Mouse (Mus musculus) layer of hippocampus, postnatal 10 days (tissue): ENCODE data around the gene Agxt. TPM values are rescaled to one million over a fixed set of nuclear protein-coding genes. Genes with fewer than 3 reads are reported as not detected.

Experiments used
- DNase-seq, 2 experiments: peaks; one replicate each; pipeline ENCODE4 v3.0.0; 2021; ENCODE audit warnings: low spot score in 2 of 2
- long read RNA-seq: library from polyadenylated mRNA; stranded (forward); transcript quantifications from one replicate; pipeline ENCODE4 v2.0.0, GENCODE M21; 2023
- total RNA-seq, 2 experiments: library from RNA; stranded (reverse); gene quantifications; 2 replicates each; pipeline ENCODE4 v1.2.3; 2021

The Agxt gene
- not detected for total RNA-seq
- long read RNA-seq: 0 reads

DNA sequence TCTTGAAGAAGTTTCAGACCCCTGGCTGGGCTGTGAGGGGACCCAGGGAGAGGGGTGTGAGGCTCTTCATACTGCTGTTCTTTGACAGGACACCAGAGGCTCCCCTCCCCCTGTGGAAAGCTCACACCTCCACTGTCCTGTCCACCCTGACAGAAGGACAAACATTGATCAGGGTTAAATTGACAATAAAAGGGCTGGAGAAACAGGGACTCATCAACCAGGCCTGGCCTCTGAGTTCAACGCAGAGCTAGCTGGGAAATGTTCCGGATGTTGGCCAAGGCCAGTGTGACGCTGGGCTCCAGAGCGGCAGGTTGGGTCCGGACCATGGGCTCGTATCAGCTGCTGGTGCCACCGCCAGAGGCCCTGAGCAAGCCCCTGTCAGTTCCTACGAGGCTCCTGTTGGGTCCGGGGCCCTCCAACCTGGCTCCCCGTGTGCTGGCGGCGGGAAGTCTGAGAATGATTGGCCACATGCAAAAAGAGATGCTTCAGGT lies at the start of gene Agxt:
TSS of gene Agxt (plus strand) at position 205 of the 491 bp plus-strand sequence.
- DNase-seq: no peak

DNA sequence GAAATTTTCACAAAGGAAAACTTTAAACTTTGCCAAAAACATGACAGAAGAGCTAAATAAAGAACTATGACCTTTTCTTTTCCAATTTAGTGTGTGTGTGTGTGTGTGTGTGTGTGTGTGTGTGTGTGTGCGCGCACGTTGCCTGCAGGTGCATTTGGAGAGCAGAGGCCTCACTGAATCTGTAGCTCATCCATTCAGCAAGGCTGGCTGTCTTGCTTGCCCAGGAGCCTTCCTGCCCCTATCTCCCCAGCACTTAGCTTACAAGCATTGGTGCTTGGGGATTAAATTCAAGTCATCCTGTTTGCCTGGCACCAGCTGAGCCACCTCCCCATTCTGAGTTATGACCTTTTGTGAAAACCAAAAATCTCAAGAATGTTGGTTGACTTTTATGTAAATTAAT lies 42.5 kb upstream of the Agxt start:
- no peak for DNase-seq

DNA sequence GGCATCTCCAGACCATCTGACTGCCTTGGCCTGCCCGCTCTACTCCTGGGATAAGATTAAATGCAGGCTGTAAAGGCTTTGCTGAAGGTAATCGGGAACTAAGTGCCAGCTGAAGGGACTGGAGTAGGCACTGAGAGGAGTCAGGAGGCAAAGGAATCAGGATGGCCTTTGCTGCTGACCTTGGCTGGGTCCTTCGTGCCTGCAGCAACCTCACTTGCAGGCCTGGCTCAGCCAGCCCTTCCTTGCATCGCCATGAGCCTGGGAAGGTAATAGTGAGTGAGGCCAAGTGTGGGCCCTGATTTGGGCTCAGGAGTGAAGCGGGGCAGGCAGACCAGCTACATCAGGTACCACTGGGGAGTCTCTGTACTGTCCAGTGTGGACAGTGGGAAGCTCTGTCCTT lies 36.1 kb upstream of the Agxt start:
- peak in 1 of 2 experiments; percentile 3 for DNase-seq

DNA sequence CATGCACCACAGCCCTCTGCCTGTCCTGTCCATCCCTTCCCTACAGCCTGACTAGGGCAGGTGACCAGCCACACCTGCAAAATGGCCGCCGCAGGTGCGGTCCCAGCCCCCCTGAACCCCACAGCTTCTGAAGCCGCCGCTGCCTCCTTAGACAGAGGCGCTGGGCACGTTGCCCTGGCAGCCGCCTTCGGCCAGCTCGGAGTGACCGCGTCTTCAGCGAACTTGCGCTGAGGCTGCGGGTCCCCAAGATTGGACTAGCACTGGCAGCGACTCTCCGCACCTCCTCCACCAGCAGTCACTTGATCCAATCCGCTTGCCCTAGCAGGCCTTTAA lies 34.8 kb upstream of the Agxt start:
- no peak for DNase-seq

DNA sequence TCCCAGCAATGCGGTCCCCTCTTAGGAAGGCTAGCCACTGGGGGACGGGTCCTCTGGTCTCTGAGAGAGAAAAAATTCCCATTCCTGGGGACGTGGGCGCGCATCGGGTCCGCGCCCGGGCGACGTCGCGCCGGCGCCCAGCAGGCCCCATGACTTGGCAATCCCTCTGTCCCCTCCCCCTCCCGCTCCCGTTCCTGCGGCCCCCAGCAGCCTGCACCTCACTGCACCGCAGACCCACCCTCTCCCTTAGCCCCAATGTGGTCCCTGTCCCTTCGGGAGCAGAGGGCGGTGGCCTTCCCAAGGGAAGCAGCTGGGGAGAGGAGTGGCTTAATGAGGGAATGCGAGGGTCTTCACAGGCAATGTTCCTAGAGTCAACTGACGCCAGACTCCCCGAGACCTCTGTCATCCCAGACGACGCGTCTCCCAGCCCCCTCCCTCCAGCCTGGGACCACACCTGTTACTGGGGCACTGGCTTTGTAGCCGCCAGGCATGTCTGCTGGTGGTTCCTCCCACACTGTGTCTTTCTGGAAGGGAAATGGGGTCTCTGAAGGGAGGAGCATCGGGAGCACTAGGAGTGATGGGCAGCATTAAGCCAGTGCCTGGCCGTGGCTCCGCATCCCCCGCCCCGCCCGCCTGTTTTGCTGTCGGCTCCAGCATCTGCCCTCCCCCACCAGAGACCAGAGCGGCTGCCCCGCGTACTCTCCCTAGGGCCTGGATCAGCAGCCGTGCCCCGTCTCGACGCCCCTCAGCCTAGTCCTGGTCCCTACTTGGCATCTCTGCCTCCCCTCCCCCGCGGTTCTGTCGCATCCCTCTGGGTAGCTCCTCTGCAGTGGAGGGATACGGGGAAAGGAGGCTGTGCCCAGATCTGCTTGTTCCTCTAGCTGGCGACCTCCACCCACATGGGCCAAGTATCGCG lies 34.2 kb upstream of the Agxt start:
- peak; percentile 82 to 84 for DNase-seq

DNA sequence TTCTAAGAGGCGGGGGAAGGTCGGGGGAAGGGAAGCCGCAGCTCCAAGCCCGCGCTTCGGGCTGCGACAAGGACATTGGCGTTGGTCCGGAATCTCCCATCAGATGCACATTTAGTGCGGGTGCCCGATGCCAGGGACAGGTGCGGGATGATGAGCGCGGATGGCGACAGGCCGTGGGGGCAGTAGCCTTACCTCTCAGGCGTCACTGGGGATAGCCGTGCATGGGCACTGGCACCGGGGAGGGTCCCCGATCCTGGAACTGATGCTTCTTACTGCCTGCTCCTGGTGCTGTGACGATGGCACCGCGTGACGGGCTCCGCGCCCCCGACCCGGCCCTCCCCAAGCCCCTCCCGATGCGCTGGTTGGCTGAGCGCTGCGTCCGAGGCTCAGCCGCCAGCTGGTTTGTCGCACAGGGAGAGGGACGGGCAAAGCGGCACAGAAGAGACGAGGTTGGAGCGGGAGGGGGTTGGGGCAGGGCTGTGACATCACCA lies 33.4 kb upstream of the Agxt start, which contains the start of gene Kif1a:
TSS of gene Kif1a (minus strand) at position 381 of the 491 bp plus-strand sequence.
- DNase-seq: peak; percentile 84 to 89

DNA sequence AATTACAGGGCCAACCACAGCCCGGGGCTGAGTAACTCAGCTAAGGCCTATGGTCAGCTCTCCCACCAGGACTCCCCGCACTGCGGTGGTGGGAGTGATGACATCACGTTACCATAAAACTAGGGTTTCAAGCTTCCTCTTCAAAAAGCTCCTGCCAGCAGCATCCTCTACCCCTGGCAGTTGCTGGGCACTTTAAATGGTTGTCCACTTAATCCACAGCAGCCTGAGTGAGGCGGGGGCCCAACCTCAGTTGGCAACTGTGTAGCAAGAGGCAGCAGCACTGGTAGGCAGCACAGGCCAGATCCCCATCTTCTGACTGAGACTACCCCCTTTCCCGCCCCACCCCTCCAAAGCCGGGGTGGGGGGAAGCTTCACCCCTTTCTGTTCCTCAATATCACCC lies 32.3 kb upstream of the Agxt start:
- no peak for DNase-seq

DNA sequence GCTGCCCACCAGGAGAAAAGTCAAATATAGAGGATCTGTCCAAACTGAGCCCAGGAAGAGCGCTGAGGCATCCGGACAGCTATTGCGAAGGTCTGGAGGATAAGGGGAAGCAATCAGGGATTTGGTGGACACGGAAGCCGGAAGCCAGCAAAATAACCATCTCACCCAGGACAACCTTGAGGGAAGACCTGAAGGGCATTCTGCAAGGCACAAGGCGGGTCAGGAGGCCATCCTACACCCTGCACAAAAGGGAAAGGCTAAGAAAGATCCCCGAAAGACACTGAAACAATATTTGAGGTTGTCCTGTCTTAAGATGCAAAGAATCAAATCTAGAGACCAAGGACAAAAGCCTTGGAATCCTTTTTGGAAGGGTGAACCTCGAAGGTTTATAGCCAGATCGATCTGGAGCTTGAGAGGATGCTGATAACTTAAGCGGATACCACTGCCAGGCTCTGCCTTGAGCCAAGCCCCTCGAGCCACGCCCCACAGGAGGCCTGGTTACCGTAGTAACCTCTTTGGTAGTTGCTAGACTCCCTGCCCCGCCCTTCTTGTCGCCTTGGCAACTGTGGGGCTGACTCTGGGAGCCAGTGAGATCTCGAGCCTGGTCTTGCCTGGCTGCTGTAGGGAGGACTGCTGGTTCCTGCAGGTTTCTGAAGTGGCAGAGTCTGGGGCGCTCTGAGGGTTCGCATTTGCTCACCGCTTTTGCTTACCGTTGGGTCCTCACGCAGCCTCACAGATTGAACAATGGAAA lies 20.2 kb upstream of the Agxt start:
- peak; percentile 73 to 78 for DNase-seq

DNA sequence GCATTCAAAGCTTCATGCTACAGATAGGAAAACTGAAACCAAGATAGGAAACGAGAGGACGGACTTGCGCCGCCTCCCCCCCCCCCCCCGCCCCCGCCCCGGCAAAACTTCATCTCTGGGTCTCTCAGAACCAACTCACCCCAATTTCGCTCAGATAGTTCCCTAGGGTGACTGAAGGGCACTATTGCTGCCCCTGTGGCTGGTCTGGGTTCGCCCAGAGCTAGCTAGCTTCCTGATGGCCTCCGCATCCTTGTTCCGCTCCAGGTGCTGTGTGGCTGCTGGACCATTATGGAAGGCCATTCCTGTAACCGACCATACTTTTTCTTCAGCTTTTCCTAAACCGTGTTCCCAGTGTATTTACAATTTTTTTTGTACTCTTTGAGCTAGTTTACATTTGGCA lies 19.6 kb upstream of the Agxt start:
- no peak for DNase-seq

DNA sequence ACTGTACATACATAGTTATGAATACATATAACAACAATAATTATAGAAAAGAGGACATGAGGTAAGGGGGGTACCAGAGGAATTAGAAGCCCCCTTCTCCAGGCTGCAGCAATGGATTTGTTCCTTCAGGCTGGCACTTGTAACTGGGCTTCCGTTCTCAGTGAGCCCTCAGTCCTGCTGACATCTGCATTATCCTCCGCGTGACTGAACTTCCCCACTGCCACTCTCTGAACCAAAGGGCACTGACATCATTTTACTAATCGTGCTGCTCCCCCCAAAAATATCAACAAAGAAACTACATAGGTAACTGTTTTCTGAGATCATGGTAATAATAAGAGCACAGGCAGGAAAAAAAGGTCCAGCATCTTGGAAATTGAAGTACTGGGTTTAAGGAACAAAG lies 16.2 kb upstream of the Agxt start:
- DNase-seq: no peak

DNA sequence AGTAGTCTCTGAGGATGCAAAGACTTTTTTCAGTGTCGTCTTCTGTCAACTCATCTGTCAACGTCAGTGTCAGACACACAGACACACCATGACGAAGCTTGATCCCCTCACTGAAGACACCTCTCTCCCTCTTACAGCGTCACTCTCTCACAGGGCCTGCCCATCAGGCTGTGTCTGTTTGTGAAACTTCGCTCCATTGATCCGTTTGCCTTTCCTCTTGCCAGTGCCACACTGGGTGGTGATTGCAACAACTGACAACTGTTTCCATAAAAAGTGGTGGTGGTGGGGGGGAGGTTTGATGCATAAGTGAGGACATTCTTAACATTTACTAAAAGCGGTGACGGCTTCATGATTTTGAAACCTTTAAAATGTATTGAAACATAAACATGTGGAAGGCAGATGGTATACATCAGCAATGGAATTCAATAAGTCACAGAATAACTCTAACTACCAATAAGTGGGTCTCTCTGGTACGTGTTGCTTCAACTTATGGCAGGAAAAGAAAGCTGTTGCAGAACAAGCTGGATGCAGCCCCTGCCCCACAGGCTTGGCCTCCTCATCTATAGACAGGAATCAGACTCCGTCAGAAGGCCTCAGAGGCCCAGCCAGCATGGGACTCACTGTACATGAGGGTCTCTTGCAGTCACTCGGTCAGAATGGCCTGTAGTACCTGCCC lies 11.7 kb upstream of the Agxt start:
- DNase-seq: no peak

DNA sequence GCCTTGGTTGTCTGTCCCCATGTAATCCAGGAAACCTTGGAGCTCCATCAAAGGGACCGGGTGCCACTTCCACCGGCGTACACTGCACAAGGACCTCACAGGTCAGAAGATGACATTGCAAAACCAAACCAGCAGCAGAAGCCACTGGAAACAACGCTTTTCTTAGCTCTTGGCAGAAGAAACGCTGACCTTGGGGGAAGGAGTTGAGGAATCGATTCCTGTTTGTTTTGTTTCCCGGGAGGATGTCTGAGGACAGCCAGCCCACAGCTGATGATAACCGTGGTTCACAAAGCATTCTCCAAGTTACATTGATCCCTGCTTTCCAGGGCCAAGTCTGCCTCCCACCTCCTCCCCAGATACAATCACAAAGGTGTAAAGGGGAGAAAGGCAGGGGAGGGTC lies 11.0 kb upstream of the Agxt start:
- DNase-seq: no peak

DNA sequence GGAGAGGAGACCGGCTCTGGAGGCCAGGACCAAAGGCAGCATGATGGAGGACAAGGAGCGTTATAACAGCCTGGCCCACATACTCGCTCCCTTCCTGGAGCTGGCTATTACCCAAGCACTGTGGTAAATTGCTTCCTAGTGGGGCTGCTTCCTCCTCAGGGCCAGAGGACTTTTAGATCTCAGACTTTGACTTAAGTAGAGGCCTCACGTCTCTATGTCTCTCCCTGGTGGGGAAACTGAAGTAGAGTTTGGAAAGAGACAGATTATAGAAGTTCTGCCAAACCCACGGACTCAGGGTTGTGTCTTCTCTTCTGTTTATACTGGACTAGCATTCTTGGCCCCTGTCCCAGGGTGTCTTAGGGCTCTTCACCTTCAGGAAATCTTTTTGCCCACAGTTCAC lies 9.8 kb upstream of the Agxt start:
- no peak for DNase-seq

DNA sequence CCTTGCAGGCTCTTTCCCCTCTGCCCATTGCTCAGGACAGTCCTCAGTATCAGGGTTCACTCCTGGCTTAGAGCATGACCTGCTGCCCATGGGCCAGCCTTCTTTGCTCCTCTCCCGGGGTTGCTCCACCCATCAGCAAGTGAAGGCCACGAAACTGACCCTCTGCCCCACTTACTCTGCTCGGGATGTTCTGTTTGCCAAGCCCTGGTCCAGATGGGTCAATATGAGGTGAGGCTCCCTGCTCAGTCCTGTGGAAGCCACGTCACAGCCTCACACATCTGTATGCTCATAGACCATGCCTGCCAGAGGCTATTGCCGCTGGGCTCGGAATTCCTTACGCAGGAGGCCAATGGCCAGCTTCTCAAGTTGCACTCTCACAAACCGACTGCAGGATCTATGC lies 6.8 kb upstream of the Agxt start:
- DNase-seq: no peak

DNA sequence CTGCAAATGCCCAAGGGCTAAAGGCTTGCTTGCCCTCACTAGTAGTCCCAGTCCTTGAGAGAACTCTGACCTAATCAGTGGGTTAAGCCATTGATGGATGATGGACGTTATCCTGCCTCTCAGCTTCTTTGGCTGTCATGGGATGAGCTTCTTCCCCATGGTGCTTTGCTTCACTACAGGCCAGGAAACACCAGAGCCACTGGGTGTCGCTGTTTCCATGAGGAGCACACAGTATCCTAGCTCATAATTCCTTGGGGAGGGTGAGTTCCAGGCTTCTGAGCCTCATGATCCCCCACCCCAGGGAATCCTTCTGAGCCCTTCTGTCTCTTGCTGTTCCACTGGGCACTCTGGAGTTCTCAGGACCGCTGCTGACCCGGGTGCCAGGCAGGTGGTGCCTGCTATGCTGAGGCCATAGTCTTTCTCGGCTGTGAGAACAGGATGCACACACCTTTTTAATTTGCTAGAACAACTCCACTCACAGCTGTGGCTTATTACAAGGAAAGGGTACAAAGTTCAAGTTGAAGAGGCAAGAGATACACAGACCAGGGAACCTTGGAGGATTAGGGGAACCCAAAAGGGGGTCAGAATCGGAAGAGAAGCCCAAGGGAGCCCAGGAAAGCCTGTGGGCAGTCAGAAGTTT lies 6.2 kb upstream of the Agxt start:
- peak; percentile 81 to 84 for DNase-seq

DNA sequence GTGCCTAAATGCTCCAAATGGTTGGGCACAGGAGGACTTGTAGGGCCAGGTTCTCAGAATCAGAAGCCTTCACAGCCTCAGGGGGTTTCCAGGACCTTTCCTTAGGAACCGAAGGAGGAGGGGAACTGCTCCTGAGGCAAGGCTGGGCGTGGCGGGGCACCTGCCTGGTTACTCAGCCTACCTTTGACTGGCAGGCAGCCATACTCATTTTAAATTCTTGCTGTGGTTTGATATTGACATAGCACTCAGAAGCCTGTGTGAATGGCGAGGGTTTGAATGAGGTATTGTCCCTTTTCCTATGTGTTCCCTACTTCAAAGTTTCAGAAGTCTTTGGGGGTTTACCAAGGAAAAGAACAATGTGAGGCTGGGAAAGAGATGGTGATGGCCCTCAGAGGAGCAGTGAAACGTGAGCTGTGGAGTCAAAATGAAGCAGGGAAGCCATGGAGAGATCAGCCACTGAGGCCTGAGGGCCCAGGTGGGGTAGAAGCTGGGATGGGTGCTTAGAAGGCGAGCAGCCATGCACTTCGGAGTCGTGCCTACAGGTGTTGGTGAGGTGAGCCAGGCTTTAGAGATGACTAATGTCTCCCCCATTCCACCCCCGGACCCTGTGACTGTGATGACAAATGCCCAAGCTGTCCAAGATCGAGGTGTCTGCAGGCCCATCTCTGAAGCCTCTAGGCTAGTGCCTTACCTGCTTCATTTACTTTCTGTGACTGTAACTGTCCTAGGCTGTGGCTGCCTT lies 4.6 kb upstream of the Agxt start:
- DNase-seq: no peak

DNA sequence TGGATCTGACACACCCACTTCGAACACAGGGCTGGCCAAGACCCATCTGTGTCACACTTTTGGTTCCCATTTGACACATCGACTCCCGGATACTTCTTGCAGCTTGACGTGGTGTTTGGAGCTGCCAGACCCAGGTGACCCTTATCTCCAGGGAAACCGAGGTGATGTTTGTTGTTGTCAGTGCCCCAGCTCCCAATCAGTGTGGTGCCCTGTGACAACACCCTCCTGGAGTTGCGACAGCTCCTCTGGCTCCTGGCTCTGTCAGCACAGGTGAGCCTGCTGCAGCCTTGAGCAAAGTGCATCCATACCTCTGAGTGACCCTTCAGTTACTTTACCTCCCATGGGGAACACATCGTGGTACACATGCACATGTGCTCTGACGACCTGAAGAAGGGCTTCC lies 2.4 kb upstream of the Agxt start:
- DNase-seq: no peak

DNA sequence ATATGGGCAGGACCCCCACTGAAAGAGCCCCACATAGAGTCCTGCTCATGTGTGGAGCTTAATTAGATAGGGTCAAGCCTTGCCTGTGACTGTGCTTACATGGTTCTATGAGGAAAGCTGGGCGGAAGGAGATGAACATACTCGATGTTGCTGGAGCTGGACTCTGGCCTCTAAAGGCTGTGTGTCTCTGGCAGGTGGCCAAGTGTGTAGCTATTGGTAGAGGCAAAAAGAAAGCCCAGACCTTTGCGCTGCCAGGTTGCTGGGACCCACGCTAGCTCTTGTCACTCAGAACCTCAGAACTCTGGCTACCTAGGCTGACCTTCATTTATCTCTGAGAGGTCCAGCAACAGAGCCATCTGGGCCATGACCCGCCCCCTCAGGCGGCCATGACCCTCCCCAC lies 3.5 kb downstream of the Agxt start:
- no peak for DNase-seq

DNA sequence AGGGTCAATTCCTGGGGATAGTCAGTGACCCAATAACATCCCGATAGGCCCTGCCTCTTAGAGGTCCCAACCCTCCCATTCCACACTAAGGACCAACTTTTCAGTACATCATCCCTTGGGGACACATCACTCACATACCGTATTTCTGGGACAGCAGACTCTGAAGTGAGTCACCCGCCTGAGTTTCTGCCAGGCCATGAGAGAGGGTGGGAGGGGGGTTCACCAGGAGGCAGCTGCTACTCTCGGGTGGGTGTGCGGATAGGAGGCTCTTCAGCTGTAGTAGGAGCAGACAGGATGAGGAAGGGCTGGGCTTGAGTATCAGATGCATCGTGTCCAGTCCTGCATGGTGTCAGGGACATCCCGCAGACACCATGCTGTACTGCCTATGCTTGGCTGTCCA lies 4.7 kb downstream of the Agxt start:
- DNase-seq: peak in 1 of 2 experiments; percentile 33

DNA sequence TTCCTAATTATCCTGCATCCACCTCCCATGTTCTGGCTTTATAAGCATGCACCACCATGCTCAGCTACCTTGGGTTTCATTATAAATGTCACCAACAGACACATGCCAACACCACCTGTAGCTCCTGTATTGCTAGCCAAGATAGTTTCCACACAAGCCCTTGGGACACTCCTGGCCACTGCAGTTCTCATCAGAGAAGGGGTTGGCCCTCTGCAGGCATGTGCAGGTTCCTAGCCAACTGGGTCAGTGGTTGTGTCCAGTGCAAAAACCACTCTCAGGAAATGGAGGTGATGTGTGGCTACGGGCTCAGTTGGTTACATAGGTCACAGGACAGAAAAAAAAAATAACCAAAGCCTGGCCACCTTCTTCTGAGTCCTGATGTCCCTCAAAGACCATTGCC lies 7.8 kb downstream of the Agxt start:
- DNase-seq: no peak
